Comparison of ENCODE assay signal across 9 mouse cellular contexts in the genomic region with DNA sequence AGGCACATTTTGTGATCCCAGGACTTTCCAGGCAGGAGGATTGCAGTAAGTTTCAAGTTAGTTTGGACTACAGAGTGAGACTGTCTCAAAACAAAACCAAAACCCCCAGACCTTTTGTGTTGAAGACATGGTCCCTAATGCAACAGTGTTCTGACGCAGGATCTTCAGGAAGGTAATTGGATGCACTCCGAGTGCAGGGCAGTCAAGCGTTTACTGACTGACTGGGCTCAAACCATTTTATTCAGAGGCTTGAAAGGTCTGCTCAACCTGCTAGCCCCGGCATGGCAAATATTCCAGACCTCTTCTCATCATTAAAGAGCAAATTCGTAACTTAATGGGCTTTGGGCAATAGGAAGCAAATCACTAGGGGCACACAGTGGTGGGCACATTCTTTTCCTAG. TPM values are rescaled to one million over a fixed set of nuclear protein-coding genes. Genes with fewer than 3 reads are reported as not detected.
A peak's percentile ranks its signal among the peaks of the same experiment; 100 is the strongest.
DNase-seq lines count a peak whose midpoint lies in the region; ATAC-seq and TF ChIP-seq lines count a peak whose summit lies in the region.
"Had no signal": no experiment of that assay in that cellular context is flagged by ENCODE, and none has a peak within 500 bp of the region (broad histone marks: within the 10 kb centered on the region; RNA-seq: fewer than 3 reads in every experiment).

No protein-coding gene starts in this region.

- H3K9me3 ChIP-seq in heart, embryonic 10.5 days = no peaks in the 10 kb centered on the region
- H3K9me3 ChIP-seq in lung, embryonic 14.5 days (ENCODE audit: low read depth, low read length) = no peaks in the 10 kb centered on the region
- peaks cover 3% of the 10 kb centered on the region; the same call in 1 of the 2 replicates for H3K9me3 ChIP-seq in kidney, embryonic 14.5 days (ENCODE audit: control insufficient read depth, low read length)
- H3K9me3 ChIP-seq: embryonic facial prominence, embryonic 13.5 days had no signal

- no peaks in the 10 kb centered on the region for H3K27me3 ChIP-seq in heart, embryonic 10.5 days (ENCODE audit: insufficient read depth, poor library complexity, severe bottlenecking)
- H3K27me3 ChIP-seq in lung, embryonic 14.5 days (ENCODE audit: insufficient read depth, low read length) = no peaks in the 10 kb centered on the region
- no peaks in the 10 kb centered on the region for H3K27me3 ChIP-seq in kidney, embryonic 14.5 days (ENCODE audit: control insufficient read depth, insufficient read depth, low read length)
- H3K27me3 ChIP-seq: embryonic facial prominence, embryonic 13.5 days had no signal

- 90% methylated on average over 5 of the region's 5 CpGs for WGBS in heart, embryonic 10.5 days
- 75% methylated on average over 5 of the region's 5 CpGs for WGBS in lung, embryonic 14.5 days
- 53% methylated on average over 5 of the region's 5 CpGs for WGBS in kidney, embryonic 14.5 days

- peaks cover 80% of the 10 kb centered on the region for H3K4me1 ChIP-seq in heart, embryonic 10.5 days
- peaks cover 42% of the 10 kb centered on the region for H3K4me1 ChIP-seq in lung, embryonic 14.5 days (ENCODE audit: insufficient read depth)
- peaks cover 41% of the 10 kb centered on the region for H3K4me1 ChIP-seq in kidney, embryonic 14.5 days (ENCODE audit: control insufficient read depth, insufficient read depth, low read length)

- intact Hi-C loops in heart, postnatal 36 days (cut with DNase I) = no loop called here

- H3K27ac ChIP-seq in heart, embryonic 10.5 days = no peak overlapping the region; the same call in 1 of the 2 replicates
- peak overlapping the region; percentile 85; the same call in 1 of the 2 replicates for H3K27ac ChIP-seq in lung, embryonic 14.5 days (ENCODE audit: low read depth)
- peak overlapping the region; percentile 13; the same call in 1 of the 2 replicates for H3K27ac ChIP-seq in kidney, embryonic 14.5 days (ENCODE audit: low read depth, low read length)

- no peak for TF ChIP-seq CTCF in lung, embryonic 14.5 days (IDR thresholded peaks at IDR 0.05; ENCODE audit: low read depth)

- H3K4me3 ChIP-seq in heart, embryonic 10.5 days = no peak overlapping the region
- H3K4me3 ChIP-seq in lung, embryonic 14.5 days (ENCODE audit: low read depth, low read length) = no peak overlapping the region
- H3K4me3 ChIP-seq in kidney, embryonic 14.5 days (ENCODE audit: low read length) = no peak overlapping the region
- H3K4me3 ChIP-seq: embryonic facial prominence, embryonic 13.5 days had no signal

- H3K9ac ChIP-seq in lung, embryonic 14.5 days = no peak overlapping the region
- H3K9ac ChIP-seq in kidney, embryonic 14.5 days (ENCODE audit: low read depth, low read length) = no peak overlapping the region
- H3K9ac ChIP-seq: embryonic facial prominence, embryonic 13.5 days had no signal

- peak; percentile 47 for DNase-seq in heart, embryonic 10.5 days (ENCODE audit: low spot score)
- DNase-seq in heart, postnatal 36 days = no peak
- DNase-seq in lung, embryonic 14.5 days = no peak
- no peak for DNase-seq in lung, adult 18-20 months
- DNase-seq in cerebellum, postnatal 10 days = peak; percentile 51
- no peak for DNase-seq in ovary, postnatal 10 days (ENCODE audit: low spot score)
- DNase-seq: gastrocnemius, postnatal 14 days had no signal

- H3K4me2 ChIP-seq in lung, embryonic 14.5 days = no peak overlapping the region
- H3K4me2 ChIP-seq in kidney, embryonic 14.5 days (replicated peaks; ENCODE audit: low read depth, low read length) = no peak overlapping the region
- H3K4me2 ChIP-seq: embryonic facial prominence, embryonic 13.5 days had no signal

- H3K36me3 ChIP-seq in heart, embryonic 10.5 days = peaks cover 13% of the 10 kb centered on the region; the same call in 1 of the 2 replicates
- H3K36me3 ChIP-seq in lung, embryonic 14.5 days (ENCODE audit: insufficient read depth) = peaks cover 11% of the 10 kb centered on the region
- peaks cover 10% of the 10 kb centered on the region for H3K36me3 ChIP-seq in kidney, embryonic 14.5 days (ENCODE audit: control insufficient read depth, insufficient read depth, low read length)

- no peak for ATAC-seq in lung, embryonic 14.5 days (ENCODE audit: insufficient read depth)
- ATAC-seq in kidney, embryonic 14.5 days (ENCODE audit: low FRiP score, low TSS enrichment) = no peak

RNA-seq across cellular contexts. Expression of a gene that starts 12.8 kb away (rescaled TPM):
- 72.8 and 76.2 TPM in 2 replicates for polyA plus RNA-seq in heart, embryonic 10.5 days (2016; fragmentation: Nextera tagmentation; extraction: Ambion mirVana)
- 10 to 100 TPM; 52.5 to 73.5 TPM for total RNA-seq in heart, postnatal 36 days (2021)
- 102 and 103 TPM in 2 replicates for polyA plus RNA-seq in lung, embryonic 14.5 days (2014; fragmentation: Nextera tagmentation; extraction: Ambion mirVana)
- 66.9 and 96.1 TPM in 2 replicates for polyA plus RNA-seq in kidney, embryonic 14.5 days (2014; fragmentation: Nextera tagmentation; extraction: Ambion mirVana)

RNA-seq across cellular contexts. Expression of a gene that starts 29.1 kb away (rescaled TPM):
- 74.7 and 97.0 TPM in 2 replicates for polyA plus RNA-seq in heart, embryonic 10.5 days (2016; fragmentation: Nextera tagmentation; extraction: Ambion mirVana)
- 1 to 10 TPM in 1 of 2 experiments, under 1 TPM in 1; 0.89 to 1.6 TPM for total RNA-seq in heart, postnatal 36 days (2021)
- polyA plus RNA-seq in lung, embryonic 14.5 days (2014; fragmentation: Nextera tagmentation; extraction: Ambion mirVana) = 126 and 128 TPM in 2 replicates
- 107 and 124 TPM in 2 replicates for polyA plus RNA-seq in kidney, embryonic 14.5 days (2014; fragmentation: Nextera tagmentation; extraction: Ambion mirVana)

Comparison
In these comparisons a context has a peak if more than half of its experiments do, and no peak if none do; other contexts are left out.
1. DNase-seq: peak in heart, embryonic 10.5 days (single experiment) and cerebellum, postnatal 10 days (2 of 2); none in heart, postnatal 36 days (0 of 2), lung, embryonic 14.5 days (single experiment), lung, adult 18-20 months (0 of 2) and ovary, postnatal 10 days (single experiment).